Mouse (Mus musculus) heart, postnatal 0 days (tissue): ENCODE results near the gene Kcnj4. TPM values are rescaled to one million over a fixed set of nuclear protein-coding genes. Genes with fewer than 3 reads are reported as not detected.
A peak's percentile ranks its signal among the peaks of the same experiment; 100 is the strongest.

Experiments
- ATAC-seq: fragments of 200-750 bp; cut with Nextera tagmentation; 2 replicates; pipeline ENCODE4 v1.8.0; 2017; ENCODE audit warnings: low read depth, moderate number of reproducible peaks, moderate library complexity; ENCODE audit not compliant: insufficient read depth
- DNase-seq: peaks from one replicate; pipeline ENCODE4 v3.0.0-alpha.2; 2016; ENCODE audit warnings: low spot score
- H3K27ac ChIP-seq: fragments of 300-500 bp; sonication (generic); 2 replicates; pipeline ENCODE4 v1.5.1; 2014; ENCODE audit warnings: low read depth, mild to moderate bottlenecking
- H3K27me3 ChIP-seq: fragments of 300-500 bp; sonication (generic); 2 replicates; pipeline ENCODE4 v1.6.1; 2014; ENCODE audit warnings: low read length, mixed read lengths; ENCODE audit not compliant: control insufficient read depth, insufficient read depth
- H3K36me3 ChIP-seq: fragments of 300-500 bp; sonication (generic); replicated peaks from 2 replicates; pipeline ENCODE4 v1.6.1; 2014; ENCODE audit warnings: low read length, mixed read lengths; ENCODE audit not compliant: control insufficient read depth, insufficient read depth
- H3K4me1 ChIP-seq: fragments of 300-500 bp; sonication (generic); 2 replicates; pipeline ENCODE4 v1.6.1; 2014; ENCODE audit warnings: antibody characterized with exemption; ENCODE audit not compliant: control insufficient read depth, insufficient read depth
- H3K4me2 ChIP-seq: fragments of 300-500 bp; sonication (generic); 2 replicates; pipeline ENCODE4 v1.6.1; 2014; ENCODE audit warnings: low read depth, mild to moderate bottlenecking, low read length, moderate library complexity
- H3K4me3 ChIP-seq: fragments of 300-500 bp; sonication (generic); 2 replicates; pipeline ENCODE4 v1.5.1; 2014; ENCODE audit warnings: low read depth, low read length
- H3K9ac ChIP-seq: fragments of 300-500 bp; sonication (generic); replicated peaks from 2 replicates; pipeline ENCODE4 v1.6.1; 2014; ENCODE audit warnings: low read depth, low read length, mixed read lengths
- H3K9me3 ChIP-seq: fragments of 300-500 bp; sonication (generic); replicated peaks from 2 replicates; pipeline ENCODE4 v1.6.1; 2016; ENCODE audit warnings: low read length; ENCODE audit not compliant: control insufficient read depth
- CTCF ChIP-seq: IDR thresholded peaks from 2 replicates; pipeline ENCODE4 v1.5.1; 2016; ENCODE audit warnings: antibody characterized with exemption, control low read depth, low read depth
- EP300 ChIP-seq: IDR thresholded peaks from 2 replicates; pipeline ENCODE4 v1.6.1; 2016; ENCODE audit warnings: antibody characterized with exemption, low read depth
- WGBS: fragments of 180-500 bp; shearing (Covaris S2); extraction: QIAGEN DNeasy Blood & Tissue Kit; methylation state at CpG from one replicate; pipeline ENCODE4 v1.1.7; 2014; 5-methylcytosine and 5-hydroxymethylcytosine counted together
- polyA plus RNA-seq: library from polyadenylated mRNA; unstranded; fragments of >200 nt; fragmentation: Nextera tagmentation; extraction: Ambion mirVana; gene quantifications from 2 replicates; pipeline ENCODE4 v1.2.1, GENCODE M21; 2015
- total RNA-seq: library from RNA; depleted of rRNA; stranded (reverse); fragments of >200 nt; gene quantifications from 2 replicates; pipeline ENCODE4 v1.2.3, GENCODE M21; 2014; ENCODE audit warnings: low replicate concordance

The Kcnj4 gene
- total and polyA plus RNA-seq, 2 experiments from 2014 or later: 0.10 to 3.6 TPM

DNA sequence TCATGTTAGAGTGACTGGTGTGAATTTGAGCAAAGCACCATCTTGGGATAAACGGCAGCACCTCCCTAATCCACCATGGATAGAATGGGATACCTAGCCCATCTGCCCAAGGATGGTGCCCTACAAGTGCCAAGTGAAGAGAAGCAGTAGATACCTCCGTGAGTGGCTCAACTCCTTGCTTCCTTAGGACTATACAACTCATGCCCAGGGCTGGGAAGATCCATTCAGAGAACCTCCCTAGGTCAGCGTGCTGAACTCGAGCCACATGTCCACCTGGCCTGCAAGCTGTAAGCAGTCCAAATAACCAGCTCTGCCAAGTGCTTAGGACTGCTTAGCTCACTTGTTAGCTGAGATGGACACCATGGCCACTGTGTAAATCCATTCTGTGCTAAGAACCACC, 22.2 kb upstream of the Kcnj4 start:
- ATAC-seq: no peak
- no peaks in the 10 kb centered on the region for H3K4me1 ChIP-seq

DNA sequence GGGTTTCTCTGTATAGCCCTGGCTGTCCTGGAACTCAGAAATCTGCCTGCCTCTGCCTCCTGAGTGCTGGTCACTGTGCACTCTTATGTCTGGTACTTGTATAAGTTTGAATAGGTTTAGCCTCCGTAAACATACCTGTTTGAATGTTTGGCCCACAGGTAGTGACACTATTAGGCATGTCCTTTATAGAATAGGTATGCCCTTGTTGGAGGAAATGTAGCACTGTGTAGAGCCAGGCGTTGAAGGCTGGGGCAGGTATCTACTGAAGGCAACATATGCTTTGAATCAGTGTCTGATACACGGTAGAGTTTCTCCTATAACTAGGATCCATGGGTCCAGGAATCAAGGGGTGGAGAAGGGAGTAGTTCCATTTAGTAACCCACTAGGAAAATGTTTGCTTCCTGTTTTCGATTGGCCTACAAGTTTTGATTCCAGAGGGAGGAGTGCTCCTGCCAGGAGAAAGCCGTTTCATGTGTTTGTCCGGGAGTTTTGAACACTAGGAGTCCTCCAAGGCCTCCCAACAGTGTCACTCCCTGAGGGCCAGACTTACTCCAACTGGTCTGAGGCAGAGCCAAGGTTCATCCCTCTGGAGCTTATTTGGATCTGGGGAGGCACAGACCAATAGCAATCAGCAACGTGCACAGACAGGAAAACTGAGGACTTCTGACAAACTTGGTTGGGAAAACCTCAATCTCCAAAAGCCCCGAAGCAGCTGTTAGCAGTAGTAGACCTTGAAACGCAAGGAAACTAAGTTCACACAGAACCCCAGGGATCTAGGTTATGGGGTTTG, 21.1 kb upstream of the Kcnj4 start:
- no peaks in the 10 kb centered on the region for H3K9me3 ChIP-seq
- no peak for TF ChIP-seq CTCF
- DNase-seq (no peak), ATAC-seq (peak; percentile 52; the same call in 1 of the 2 replicates)
- WGBS: 51% methylated on average over 9 of the region's 9 CpGs
- H3K27me3 ChIP-seq: no peaks in the 10 kb centered on the region
- no peak overlapping the region for H3K4me3 ChIP-seq
- H3K4me2 ChIP-seq: no peak overlapping the region
- no peak overlapping the region for H3K9ac ChIP-seq
- no peak overlapping the region; the same call in 1 of the 2 replicates for H3K27ac ChIP-seq
- H3K4me1 ChIP-seq: no peaks in the 10 kb centered on the region
- H3K36me3 ChIP-seq: peaks cover 60% of the 10 kb centered on the region

More for the DNA sequence above, 22.2 kb upstream of the Kcnj4 start:
- Histone ChIP-seq H3K36me3 (peaks cover 69% of the 10 kb centered on the region), H3K4me3 (no peak overlapping the region), H3K27me3 (no peaks in the 10 kb centered on the region), H3K27ac (no peak overlapping the region), H3K4me2 (no peak overlapping the region), H3K9ac (no peak overlapping the region), H3K9me3 (no peaks in the 10 kb centered on the region)
- TF ChIP-seq CTCF (no peak), EP300 (no peak)
- 61% methylated on average over 4 of the region's 4 CpGs for WGBS
- no peak for DNase-seq

DNA sequence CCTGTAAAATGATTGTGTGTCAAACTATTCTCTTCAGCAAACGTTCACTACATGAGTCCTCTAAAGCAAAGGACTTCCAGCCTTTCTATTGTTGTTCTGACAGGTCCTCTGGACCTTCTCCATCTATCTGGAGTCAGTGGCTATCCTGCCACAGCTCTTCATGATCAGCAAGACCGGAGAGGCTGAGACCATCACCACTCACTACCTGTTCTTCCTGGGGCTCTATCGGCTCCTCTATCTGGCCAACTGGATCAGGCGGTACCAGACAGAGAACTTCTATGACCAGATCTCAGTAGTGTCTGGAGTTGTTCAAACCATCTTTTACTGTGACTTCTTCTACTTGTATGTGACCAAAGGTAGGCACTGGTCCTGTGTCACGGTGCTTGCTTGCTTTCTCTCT, 20.5 kb upstream of the Kcnj4 start:
- no peak overlapping the region for H3K4me3 ChIP-seq
- no peak for ATAC-seq

DNA sequence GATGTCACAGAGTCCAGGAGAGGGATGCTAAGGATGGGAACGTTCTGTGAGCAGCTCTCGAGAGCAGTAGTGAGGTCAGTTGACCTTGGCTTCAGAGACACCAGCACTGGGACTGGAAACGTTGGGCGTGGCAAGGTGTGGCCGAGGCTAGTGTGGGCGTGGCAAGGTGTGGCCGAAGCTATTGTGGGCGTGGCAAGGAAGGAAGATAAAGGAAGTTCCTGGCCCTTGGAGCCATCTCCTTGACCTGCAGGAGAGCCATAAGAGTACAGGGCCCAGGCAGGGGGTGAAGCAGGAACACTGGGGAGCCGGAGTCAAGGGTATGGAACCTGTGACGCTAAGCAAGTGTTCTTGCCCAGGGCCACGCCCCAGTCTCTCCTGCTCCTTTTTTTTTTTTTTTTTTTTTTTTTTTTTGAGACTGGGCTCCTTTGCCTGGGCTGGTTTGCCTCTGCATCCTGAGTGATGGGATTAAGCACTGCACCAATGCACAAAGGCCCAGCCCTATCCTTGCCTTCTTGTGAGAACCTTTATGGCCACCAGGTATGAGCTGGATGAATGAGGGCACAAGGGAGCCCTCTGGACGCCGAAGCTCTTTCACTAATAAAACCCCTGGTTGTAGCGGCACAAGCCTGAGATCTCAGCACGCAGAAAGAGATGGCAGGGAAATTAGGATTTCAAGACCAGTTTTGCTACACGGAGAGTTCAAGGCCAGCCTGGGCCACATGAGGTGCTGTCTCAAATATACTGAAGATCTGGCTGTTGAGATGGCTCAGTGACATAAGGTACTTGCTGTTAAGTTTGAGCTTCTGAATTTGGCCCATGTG, 14.6 kb upstream of the Kcnj4 start:
- H3K4me2 ChIP-seq: no peak overlapping the region
- WGBS: 58% methylated on average over 16 of the region's 16 CpGs
- H3K9me3 ChIP-seq: no peaks in the 10 kb centered on the region
- H3K4me3 ChIP-seq: no peak overlapping the region
- H3K27ac ChIP-seq: no peak overlapping the region
- DNase-seq (no peak), ATAC-seq (no peak)
- no peak for TF ChIP-seq CTCF
- TF ChIP-seq EP300: no peak
- peaks cover 14% of the 10 kb centered on the region for H3K4me1 ChIP-seq
- H3K27me3 ChIP-seq: no peaks in the 10 kb centered on the region
- H3K9ac ChIP-seq: no peak overlapping the region
- peaks cover 10% of the 10 kb centered on the region; the same call in 1 of the 2 replicates for H3K36me3 ChIP-seq

More for the DNA sequence above, 20.5 kb upstream of the Kcnj4 start:
- H3K27ac ChIP-seq: no peak overlapping the region
- no peaks in the 10 kb centered on the region for H3K4me1 ChIP-seq
- H3K36me3 ChIP-seq: peaks cover 54% of the 10 kb centered on the region
- H3K4me2 ChIP-seq: no peak overlapping the region
- DNase-seq: no peak
- no peaks in the 10 kb centered on the region for H3K9me3 ChIP-seq
- no peak overlapping the region for H3K9ac ChIP-seq
- TF ChIP-seq CTCF (no peak), EP300 (no peak)
- 73% methylated on average over 5 of the region's 5 CpGs for WGBS
- no peaks in the 10 kb centered on the region for H3K27me3 ChIP-seq

DNA sequence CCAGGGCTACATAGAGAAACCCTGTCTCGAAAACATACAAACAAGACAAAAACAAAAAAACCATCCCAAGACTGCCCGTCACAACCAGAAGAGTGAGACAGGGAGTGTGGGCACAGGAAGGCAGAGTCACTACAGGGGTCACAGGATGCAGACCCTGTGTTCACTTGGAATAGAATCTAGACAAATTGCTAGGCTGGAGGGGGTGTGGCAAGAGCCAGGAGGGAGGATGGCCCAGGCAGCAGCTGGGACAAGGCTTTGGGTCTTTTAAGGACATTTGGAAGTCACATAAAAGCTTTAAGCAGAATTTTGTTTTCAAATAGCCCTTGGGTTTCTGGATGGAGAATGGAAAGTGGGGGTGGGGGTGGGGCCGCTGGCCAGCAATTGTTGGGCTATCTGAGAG, 13.5 kb upstream of the Kcnj4 start:
- no peak overlapping the region for H3K4me2 ChIP-seq
- no peak overlapping the region for H3K4me3 ChIP-seq
- no peak overlapping the region for H3K27ac ChIP-seq
- H3K27me3 ChIP-seq: peaks cover 7% of the 10 kb centered on the region; the same call in 1 of the 2 replicates
- TF ChIP-seq CTCF (no peak), EP300 (no peak)
- H3K9me3 ChIP-seq: no peaks in the 10 kb centered on the region
- no peak for DNase-seq
- peaks cover 10% of the 10 kb centered on the region; the same call in 1 of the 2 replicates for H3K36me3 ChIP-seq
- H3K4me1 ChIP-seq: peaks cover 14% of the 10 kb centered on the region
- 85% methylated on average over 3 of the region's 3 CpGs for WGBS
- H3K9ac ChIP-seq: no peak overlapping the region
- ATAC-seq: no peak
